Mouse (Mus musculus): ENCODE results near the gene Thpo. TPM values are rescaled to one million over a fixed set of nuclear protein-coding genes. Genes with fewer than 3 reads are reported as not detected.
A peak's percentile ranks its signal among the peaks of the same experiment; 100 is the strongest.

Gene Thpo
- total RNA-seq, 4 experiments from 2014 or later, result 2.3 to 3.1 (median 2.7) TPM

DNA sequence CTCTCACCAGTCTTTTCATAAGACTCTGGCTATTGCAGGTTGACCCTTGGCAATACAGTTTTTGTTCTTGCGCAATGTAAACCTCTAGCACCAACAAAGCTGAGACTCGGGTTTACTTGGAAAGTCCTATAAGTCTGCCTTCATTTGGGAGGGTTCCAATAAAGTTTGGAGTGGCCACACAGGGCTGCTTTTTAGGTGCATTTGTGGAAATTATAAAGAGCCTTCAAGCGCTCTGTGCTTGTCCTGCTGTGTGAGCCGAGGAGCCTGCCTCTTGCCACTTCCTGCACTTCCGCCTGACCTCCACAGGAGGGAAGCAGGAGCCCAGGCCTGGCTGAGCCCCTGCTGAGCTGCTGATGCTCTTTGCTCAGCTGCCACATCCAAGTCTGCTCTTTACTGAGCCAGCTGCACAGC is 10.0 kb downstream of the Thpo start:
- DNase-seq, result peak; percentile 66

DNA sequence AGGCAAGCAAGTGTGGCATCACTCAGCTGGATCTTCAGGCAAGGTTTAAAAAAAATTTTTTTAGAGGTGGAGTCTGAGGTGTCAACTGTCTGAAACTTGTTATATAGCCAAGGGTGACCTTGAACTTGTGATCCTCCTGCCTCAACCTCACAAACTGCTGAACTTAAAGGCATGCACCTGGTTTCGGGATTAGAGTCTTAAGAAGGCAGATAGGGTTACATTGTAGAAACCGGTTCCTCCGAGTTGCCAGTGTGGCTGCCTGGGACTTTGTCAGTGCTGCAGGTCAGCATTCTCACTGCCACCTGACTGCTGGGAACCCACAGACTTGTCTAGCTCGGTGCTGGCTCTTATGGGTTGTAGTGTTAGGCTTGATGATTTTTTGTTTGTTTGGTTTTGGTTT is 11.1 kb downstream of the Thpo start:
- DNase-seq, result no peak

DNA sequence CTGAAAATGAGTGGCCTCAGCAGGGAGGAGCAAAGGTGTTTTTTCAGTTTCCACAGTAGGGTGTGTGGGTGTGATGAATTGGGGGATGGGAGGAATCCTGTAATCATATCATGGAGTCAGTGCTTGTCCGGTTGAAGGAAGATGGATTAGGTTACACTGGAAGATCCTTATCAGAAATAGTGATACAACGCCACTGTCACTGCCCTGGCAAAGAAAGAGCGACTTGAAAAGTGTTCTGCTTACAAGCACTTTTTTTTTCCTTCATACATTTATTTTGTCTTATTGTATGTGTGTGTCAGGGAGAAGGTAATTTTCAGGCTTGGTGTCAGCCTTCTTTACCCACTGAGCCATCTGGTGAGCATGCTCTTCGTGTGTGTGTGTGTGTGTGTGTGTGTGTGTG is 11.6 kb downstream of the Thpo start:
- no peak for DNase-seq

DNA sequence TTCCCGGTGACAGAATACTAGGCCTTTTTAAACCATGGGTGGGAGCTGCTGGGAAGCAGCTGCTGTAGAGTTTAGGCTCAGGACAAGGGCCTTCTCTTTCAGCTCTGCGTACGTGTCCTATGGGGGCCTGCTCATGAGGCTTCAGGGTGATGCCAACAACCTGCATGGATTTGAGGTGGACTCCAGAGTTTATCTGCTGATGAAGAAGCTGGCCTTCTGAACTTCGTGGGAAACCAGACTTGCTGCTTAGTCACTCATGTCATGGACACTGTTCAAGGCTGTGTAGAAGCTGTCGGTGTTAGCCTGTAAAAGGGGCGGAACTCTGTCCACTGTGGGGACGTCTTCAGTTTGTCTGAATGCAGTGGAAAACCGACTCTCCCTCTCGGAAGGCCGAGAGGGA is 12.5 kb downstream of the Thpo start:
- no peak for DNase-seq

DNA sequence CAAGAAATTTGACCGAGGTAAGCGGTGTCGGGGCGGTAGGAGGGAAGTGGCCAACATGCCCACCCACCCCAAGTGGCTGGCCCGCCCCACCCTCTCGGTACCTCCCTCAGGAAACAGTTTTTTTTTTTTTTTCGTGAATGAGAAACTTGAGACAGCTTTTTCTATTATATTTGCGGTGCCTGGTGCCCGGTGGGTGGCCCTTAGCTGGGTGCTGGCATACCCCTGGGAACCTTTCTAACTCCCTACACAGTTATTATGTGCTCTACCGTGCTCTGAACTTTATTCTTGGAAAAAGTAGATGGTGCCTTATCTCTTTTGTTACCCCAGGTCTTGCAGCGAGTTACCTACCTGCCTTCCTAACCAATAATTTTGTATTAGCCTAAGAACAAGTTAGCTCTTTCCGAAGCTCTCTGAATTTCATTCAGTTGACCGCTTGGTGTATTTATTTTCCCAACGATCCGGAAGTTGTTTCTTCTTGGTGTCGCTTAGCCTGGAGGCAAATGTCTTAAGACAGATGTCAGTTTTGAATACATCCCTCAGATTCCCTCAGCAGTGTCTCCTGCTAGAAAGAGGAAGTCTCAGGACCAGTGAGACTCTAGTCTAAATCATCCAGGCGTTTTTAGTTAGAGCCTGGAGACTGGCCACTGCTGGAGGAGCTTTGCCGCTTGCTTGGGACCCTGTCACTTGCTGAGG is 16.2 kb downstream of the Thpo start:
- DNase-seq, result no peak

DNA sequence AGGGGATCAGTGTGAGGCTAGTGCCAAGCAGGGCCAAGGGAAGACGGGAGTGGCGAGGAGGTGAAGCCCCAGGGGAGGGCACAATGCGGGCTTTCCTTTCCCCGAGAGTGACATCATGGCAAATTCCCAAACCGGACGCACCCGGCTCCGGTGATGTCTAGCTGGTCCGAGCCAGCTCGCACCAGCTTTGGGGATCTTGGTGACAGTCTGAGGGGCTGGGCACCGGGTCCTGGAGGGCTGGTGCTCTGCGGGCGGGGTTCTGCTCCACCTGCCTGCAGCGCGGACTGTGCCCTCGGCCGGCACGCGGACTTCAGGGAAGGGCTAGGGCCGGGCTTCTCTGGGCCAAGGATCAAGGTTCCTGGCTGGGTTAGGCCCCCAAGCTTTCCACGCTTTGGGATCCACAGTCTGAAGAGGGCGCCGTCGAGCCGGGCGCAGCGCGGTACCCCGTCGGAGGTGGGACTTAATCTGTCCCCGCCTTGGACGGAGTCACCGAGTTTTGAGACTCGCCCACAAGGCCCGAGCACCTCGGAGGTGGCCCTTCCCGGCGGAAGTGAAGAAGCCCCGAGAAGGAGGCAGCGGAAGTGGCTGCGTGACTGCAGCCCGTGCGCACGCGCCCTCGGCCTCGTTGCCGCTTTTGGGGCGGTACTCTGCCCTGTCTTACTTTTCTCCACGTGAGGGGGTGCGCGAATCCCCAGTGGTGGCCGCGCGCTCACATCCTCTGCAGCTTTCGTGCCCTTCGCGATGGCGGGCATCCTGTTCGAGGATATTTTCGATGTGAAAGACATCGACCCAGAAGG is 16.9 kb downstream of the Thpo start, which contains the start of the genes Polr2h and Clcn2:
Polr2h (plus strand) TSS at position 485 of the 797 bp plus-strand sequence.
Clcn2 (minus strand) TSS at position 566 of the 797 bp plus-strand sequence.
- peak; percentile 99 for DNase-seq

DNA sequence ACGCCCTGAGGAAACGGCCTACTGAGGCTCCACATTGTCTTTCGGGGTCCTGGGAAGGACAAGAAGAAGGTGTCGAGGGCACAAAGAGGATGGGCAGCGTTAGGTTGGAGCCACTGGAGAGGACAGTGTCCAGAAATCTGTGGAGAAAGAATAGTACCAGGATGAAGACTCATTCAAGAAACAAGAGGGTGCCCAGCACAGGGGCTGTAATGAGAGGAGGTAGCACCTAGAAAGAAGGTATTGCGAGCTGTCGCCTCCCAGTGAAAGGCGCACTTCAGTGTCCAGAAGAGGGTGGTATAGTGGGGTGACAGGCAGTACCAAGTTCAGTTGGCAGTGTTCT is 17.5 kb downstream of the Thpo start:
- DNase-seq, result no peak

DNA sequence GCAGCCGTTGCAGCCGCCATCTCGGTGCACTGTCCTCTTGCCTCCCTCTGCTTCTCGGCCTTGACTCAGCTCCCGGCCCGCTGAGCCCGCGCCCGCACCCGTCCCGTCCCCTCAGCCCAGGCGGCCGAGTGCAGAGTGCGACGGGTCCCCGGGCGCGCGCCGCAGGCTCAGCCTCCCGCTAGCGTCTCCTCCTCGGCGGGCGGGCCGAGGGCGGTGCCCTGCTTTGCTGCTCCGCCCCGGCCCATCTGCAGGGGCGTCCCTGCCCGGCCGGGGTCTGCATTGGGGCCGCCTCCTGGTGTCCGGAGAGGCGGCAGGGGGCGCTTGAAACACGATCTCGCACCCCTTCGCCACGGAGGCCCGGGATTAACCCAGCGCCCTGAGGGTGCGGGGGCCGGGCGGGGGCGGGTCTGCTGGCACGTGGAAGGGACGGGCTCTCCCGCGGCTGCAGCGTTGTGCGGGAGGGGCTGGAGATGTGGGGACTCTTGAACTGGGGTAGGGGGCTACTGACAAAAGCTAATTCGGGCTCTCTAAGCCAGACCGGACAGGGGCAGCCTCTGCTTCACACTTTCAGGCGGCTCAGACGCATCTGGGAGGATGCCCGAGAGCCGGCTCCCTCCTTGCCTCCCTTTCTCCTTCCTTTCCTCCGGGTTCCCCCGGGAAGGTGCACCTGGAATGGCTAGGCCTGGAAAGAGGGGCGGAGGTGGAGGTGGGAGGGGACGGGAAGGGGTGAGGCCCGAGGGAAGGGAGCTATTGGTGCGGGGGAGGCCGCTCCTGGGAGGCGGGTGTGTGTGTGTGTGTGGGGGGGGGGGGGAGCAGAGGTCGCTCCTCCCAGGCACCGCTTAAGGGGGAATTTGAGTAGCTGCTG is 18.1 kb downstream of the Thpo start:
- DNase-seq, result peak; percentile 80

DNA sequence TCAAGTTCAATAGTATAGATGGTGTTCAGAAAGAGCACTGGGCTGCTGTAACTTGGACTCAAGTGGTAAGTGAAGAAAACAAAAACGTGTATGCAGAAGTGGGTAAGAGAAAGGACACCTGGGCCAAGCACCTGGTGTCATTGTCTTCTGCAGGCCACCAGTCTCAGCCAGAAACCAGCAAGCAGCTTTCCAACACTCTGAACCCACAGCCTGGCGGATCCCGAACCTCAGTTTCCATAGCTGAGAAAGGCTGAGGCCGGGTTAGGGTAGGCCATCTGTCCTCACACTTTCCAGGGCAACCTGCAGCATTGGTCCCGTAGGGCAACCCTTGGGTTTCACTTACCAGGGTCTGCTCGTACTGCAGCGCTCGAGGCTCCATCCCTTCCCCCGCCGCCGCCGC is 18.7 kb downstream of the Thpo start:
- DNase-seq, result no peak

DNA sequence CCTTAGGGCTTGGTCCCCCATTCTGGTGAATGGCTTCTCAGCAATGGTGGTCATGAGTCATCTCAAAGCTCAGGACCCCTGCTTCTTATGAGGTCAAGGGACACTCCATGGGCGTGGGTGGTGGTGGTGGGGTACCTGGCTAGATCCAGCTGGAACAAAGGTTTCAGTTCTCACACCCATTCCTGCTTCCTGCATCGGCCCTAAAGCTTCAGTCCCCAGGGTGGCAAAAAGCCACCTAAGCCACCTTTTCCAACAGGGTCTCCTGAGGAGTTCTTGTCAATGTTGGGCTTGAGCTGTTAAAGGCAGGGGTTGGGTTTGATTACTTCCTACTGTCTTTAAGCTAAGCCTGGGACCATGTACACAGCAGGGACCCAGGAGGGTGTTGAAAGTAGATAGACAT is 19.1 kb downstream of the Thpo start:
- no peak for DNase-seq

DNA sequence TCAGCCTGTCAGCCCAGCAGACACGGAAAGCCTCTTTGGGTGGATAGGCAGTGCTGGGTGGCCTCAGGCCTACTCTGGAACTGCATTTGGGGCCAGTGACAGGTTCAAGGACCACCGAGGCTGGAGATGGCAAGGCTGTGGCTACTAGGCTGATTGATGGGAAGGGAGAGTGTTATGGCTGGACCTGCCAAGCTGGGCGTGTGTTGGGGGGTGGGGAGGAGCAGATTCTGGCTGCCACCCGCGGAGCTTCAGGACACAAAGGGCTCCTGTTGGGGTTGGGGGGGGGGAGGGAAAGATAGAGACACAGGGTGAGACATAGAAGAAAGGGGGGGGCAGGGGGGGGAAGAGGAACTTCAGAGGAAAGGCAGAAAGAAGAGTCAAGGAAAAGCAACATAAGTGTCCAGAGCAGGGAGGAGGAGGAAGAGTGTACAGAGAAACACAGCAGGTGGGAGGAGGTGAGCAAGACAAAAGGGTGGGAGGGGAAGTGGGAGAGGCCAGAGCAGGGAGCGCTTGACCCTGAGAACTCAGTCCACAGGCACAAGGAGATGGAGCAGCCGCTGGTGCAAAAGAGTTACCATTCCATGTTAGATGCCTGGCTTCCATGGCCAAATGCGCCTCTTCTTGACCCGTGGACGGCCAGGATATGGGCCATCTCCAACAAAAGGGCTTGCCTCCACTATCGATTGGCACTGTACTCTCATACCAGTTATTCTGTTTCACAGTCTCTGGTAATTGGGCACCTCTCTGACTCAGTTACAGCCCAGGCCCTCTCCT is 19.8 kb downstream of the Thpo start:
- no peak for DNase-seq

DNA sequence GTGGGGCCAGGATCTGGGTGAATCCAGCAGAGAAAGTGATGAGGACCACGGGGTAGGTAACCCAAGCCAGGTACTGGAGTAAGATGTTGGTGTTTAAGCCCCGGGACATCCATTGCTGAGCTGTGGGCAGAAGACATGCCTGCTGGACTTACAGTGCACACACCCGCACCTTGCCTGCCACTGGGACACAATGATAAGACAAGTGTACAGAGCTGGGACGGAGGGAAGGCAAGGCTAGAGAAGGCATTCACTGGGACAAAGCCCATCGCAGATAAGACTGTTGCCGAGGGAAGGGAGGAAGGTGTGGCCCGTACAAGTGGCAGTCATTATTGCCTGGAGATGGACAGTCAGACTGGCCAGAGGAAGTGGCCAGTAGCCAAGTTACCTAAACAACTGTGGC is 21.4 kb downstream of the Thpo start:
- no peak for DNase-seq

DNA sequence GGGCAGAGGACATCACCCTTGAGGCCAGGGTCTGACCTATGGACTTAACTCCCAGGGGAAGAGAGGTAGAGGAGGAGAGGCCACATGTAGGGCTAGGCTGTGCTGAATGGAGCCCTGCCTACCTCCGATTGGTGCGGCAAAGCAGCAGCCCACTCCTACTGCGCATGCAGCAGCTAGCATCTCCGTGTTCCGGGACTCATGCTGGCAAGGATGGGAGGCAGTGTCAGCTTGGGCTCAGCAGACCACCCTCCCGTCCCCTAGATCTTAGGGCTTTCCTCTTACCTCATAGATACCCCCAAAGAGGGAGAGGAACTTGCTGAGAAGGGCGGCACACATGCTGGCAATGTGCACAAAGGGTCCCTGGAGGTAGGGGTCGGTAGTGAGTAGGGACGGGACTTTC is 22.1 kb downstream of the Thpo start:
- no peak for DNase-seq

DNA sequence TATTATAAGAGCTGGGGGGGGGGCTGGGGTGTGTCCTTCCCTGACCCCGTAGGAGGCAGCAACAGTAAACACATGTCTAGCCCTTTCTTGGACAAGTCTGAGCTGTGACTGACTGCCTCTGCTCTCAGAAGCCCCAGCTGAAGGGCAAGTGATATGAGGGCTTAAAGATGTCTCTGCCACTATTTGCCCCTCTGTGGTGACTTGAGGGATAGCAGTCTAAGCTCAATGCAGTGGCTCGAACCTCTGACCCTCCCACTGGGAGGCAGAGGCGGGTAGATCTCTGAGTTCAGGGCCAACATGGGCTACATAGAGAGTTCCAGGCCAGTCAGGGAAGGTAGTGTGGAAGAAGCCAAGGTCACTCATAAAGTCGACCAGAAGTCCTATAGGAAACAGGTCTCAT is 23.5 kb downstream of the Thpo start:
- DNase-seq, result no peak

DNA sequence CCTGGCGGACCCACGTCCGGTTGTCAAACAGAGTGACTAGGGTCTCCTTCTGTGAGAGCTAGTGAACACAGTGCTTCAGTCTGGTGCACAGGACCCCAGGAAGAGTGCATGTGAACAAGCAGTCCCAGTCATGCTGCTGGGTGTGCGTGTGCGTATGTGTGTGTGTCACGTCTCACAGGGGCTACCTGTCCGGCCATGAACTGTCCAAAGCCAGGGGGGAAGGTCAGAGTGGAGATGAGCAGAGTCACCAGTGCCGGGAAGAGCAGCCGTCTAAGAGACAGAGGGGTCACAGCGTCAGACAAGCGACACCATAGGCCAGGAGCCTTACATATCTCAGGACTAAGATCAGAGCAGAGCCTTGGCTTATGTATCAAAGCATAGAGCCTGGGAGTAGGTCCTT is 23.9 kb downstream of the Thpo start:
- DNase-seq, result no peak

DNA sequence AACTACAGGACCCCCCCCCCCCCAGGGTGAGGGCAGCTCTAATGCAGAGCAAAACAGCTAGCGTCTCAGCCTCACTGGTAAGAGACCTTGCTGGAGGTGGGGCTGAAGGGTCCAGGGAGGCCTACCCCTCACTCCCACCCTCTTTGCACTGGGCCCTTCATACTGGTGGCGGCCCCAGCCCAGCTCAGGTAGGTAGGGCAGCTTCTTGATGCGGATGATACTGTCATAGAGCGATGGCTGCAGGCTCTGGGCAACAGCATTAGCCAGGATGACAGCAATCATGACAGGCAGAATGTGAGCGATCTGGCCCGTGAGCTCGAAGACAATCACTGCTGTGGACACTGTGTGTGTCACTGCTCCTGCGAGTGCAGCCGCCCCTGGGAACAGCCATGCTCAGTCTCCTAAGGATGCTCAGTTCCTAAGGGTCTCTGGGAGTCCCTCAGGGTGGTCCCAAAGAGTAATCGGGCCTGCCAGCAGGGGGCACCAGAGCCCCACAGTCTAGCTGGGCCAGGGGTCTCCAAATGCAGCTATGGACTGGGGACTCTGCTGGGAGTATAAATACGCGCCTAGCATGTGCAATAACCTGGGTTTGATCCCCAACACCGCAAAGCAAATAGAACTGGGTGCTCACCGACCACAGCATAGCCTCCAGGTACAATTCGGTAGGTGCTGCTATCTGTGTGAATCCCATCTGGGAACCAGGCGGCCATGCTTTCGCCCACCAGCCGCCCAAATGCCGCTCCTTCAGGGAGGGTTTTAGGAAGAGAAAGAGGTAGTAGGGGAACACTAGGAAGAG is 25.2 kb downstream of the Thpo start:
- no peak for DNase-seq

DNA sequence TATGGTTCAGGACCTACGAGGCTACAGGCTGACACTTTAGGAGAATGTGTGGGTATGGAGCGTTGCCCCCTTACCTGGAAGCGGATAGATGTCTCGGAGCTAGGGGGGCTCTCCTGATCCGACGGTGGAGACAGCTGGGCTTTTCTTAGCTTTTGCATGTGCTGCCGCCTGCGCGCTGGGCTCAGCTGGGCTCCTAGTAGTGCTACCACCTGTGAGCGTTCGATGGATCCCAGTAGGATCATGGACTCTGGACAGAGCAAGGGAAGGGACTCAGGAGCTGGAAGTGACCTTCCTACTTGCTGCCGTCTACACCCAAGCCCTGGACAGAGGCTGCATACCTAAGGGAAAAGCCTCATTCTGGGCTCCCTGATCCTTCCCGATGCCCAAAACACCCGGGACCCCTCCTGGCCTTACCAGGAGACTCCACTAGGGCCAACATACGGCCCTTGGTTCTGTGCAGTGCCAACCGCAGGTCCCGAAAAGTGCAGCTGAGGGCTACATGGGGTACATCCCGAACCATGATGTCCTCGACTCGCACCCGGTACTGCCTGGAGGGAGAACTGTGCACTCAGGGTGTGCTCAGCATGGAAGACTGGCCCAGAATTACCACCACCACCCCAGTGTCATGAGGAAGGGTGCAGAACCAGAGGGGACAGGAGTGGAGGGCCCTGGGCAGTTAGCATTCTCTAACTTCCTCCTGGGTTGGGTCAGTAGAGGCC is 25.9 kb downstream of the Thpo start:
- DNase-seq, result no peak

DNA sequence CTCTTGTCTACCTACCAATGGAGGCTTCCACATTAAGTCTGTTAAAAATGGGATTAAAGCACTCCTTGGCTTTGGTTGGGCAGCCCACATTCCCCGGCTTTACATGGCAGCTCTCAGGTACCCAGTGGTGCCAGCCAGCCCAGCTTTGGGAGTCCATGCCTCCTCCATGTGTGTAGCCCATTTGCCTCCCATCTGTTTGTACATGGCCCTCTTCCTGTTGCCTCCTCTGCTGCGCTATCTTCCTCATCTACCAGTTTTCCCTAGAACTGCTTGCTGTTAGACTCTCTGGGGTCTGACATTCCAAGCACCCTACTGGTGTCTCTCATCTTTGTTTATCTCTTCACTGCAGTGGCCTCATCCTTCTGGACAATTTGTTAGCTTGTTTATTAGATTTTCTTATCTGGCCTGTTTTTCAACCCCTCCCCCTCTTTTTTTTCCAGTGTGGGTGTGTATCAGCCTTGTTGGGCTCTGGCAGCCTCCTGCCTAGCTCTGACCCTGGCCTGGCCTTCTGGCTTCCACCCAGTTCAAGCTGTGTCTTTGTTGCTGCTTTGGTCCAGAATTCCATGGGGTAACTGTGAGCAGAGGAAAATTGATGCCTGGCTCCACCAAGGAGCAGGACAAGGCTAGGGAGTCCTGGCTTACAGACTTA is 27.8 kb downstream of the Thpo start:
- DNase-seq, result no peak

DNA sequence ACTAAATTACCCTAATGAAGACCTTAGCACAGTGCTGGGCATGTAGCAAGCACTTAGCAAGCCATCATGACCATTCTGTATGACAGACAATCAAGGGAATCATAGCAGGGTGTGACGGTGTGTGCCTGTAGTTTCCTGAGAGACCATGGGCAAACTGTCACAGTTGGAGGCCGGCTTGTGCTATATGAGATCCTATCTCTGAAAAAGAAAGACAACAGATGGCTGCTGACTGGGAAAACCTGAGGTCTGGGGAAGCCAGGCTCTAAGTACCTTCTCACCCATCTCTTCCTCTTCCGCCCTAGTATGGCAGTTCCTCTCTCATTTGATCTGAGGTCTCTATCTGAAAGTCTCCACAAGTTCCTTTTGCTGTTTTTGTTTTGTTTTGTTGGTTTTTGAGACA is 28.5 kb downstream of the Thpo start:
- DNase-seq, result no peak

DNA sequence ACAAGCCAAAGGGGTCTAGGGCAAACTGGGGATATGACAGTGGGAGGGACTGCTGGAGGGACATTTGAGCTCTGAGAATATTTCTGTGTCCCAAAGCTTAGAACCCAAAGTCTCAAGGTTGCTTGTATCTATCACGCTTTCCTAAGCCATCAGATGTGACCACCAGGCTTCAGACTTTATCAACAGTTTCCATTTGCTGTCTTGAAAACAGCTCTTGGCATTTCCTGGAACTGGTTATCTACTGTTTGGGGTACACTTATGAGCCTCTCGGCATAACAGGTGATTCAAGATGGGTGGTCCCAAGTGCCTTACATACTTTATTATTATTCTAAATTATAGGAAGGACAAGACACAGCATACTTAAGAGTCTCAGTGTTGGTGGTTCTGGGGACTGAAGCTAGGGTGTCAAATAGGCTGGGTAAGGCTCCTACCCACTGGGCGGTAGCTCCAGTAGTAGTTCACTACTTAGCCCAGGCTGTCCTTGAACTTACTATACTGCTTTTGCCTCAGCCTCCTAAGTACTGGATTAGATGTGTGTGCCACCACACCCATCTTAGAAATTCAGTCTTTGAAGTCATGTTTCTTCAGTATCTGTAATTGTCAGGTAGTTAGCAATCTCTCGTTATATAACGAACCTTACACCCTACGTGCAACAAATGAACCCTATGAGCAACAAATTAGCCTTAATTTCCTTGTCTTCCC is 30.5 kb downstream of the Thpo start:
- DNase-seq, result no peak

Data from adrenal gland, adult 8-10 months (tissue).